Mouse (Mus musculus): ENCODE measurements around the gene Evx2. TPM values are rescaled to one million over a fixed set of nuclear protein-coding genes. Genes with fewer than 3 reads are reported as not detected.

Evx2 gene
- total and polyA plus RNA-seq, 3 experiments: not detected

GRCm38 (mm10) chr2:74606087-74606760, 53.1 kb downstream of the Evx2 start:
- DNase-seq (ENCODE audit: low read depth, low spot score): peak; percentile 91
- H3K4me3 ChIP-seq (ENCODE audit: control insufficient read depth in 1 of 2, insufficient read depth in 1 of 2, low read depth in 2 of 2, low read length in 2 of 2): peak overlapping the region; percentile 43 to 47

GRCm38 (mm10) chr2:74604011-74604410, 55.3 kb downstream of the Evx2 start:
- TF ChIP-seq SIN3A (IDR thresholded peaks at IDR 0.05; ENCODE audit: low read length) (no peak), ZC3H11A (IDR thresholded peaks at IDR 0.05; ENCODE audit: low read depth, low read length) (no peak), MYB (IDR thresholded peaks at IDR 0.05; ENCODE audit: low read depth, low read length) (no peak)
- Histone ChIP-seq H3K27ac (ENCODE audit: control insufficient read depth, low read depth, low read length) (no peak overlapping the region), H3K4me1 (ENCODE audit: control insufficient read depth in 1 of 2, insufficient read depth in 2 of 2, low read length in 2 of 2) (peaks cover 23 to 24% of the 10 kb centered on the region in 2 experiments), H3K9ac (ENCODE audit: control insufficient read depth, low read depth, low read length, poor library complexity, severe bottlenecking) (no peak overlapping the region), H3K36me3 (ENCODE audit: control insufficient read depth in 1 of 2, insufficient read depth in 2 of 2, low read length in 2 of 2) (peaks cover 0 to 35% of the 10 kb centered on the region in 2 experiments; a peak in 2 of 4 replicates), H3K9me3 (replicated peaks; ENCODE audit: insufficient read depth, low read length) (no peaks in the 10 kb centered on the region), H3K79me2 (ENCODE audit: control insufficient read depth, insufficient read depth, low read length, poor library complexity) (no peaks in the 10 kb centered on the region), H3K27me3 (ENCODE audit: control insufficient read depth in 1 of 2, insufficient read depth in 2 of 2, low read length in 2 of 2) (no peaks in the 10 kb centered on the region), H3K4me3 (ENCODE audit: control insufficient read depth in 1 of 2, insufficient read depth in 1 of 2, low read depth in 2 of 2, low read length in 2 of 2) (no peak overlapping the region)
- no peak for DNase-seq (ENCODE audit: low read depth, low spot score)

More at GRCm38 (mm10) chr2:74606087-74606760, 53.1 kb downstream of the Evx2 start:
- H3K9ac ChIP-seq (ENCODE audit: control insufficient read depth, low read depth, low read length, poor library complexity, severe bottlenecking): peak overlapping the region; percentile 49
- peaks cover 0 to 37% of the 10 kb centered on the region in 2 experiments; a peak in 2 of 4 replicates for H3K36me3 ChIP-seq (ENCODE audit: control insufficient read depth in 1 of 2, insufficient read depth in 2 of 2, low read length in 2 of 2)
- H3K9me3 ChIP-seq (replicated peaks; ENCODE audit: insufficient read depth, low read length): no peaks in the 10 kb centered on the region
- peak overlapping the region; percentile 75 for H3K27ac ChIP-seq (ENCODE audit: control insufficient read depth, low read depth, low read length)
- TF ChIP-seq SMC3 (IDR thresholded peaks at IDR 0.05; ENCODE audit: low read depth, low read length) (no peak), SIN3A (IDR thresholded peaks at IDR 0.05; ENCODE audit: low read length) (peak; percentile 84), TBP (IDR thresholded peaks at IDR 0.05; ENCODE audit: low read depth, low read length) (peak; percentile 96), BHLHE40 (IDR thresholded peaks at IDR 0.05; ENCODE audit: borderline replicate concordance, low read depth, low read length) (no peak), ZC3H11A (IDR thresholded peaks at IDR 0.05; ENCODE audit: low read depth, low read length) (no peak), ELF1 (IDR thresholded peaks at IDR 0.05; ENCODE audit: low read depth, low read length) (peak; percentile 43), EP300 (IDR thresholded peaks at IDR 0.05; ENCODE audit: low read depth in 1 of 2, low read length in 2 of 2) (peak in 1 of 2 experiments; percentile 85; a peak in 3 of 4 replicates), RCOR1 (IDR thresholded peaks at IDR 0.05; ENCODE audit: low read depth, low read length) (peak; percentile 87), ETS1 (IDR thresholded peaks at IDR 0.05; ENCODE audit: low read depth, low read length) (peak; percentile 69), MAX (IDR thresholded peaks at IDR 0.05; ENCODE audit: low read length) (0 out of 2 replicates have a peak, but pooled peaks have one; percentile 3), TCF12 (IDR thresholded peaks at IDR 0.05; ENCODE audit: low read depth, low read length) (peak; percentile 44; the same call in 1 of the 2 replicates), E2F4 (IDR thresholded peaks at IDR 0.05; ENCODE audit: borderline replicate concordance, low read depth, low read length) (no peak), ZKSCAN1 (IDR thresholded peaks at IDR 0.05; ENCODE audit: low read depth, low read length) (no peak), MXI1 (IDR thresholded peaks at IDR 0.05; ENCODE audit: low read depth, low read length) (peak; percentile 34; the same call in 1 of the 2 replicates), TAL1 (IDR thresholded peaks at IDR 0.05; ENCODE audit: low read length) (0 out of 2 replicates have a peak, but pooled peaks have one; percentile 11), KAT2A (conservative IDR thresholded peaks at IDR 0.05; ENCODE audit: low read depth, low read length) (no peak), POLR2A (IDR thresholded peaks at IDR 0.05; ENCODE audit: control insufficient read depth in 1 of 2, insufficient read depth in 1 of 2, low read depth in 1 of 2, low read length in 2 of 2, poor library complexity in 1 of 2) (peak in 1 of 2 experiments; percentile 24; a peak in 1 of 4 replicates), POLR2AphosphoS2 (IDR thresholded peaks at IDR 0.05; ENCODE audit: low read length) (no peak)
- no peaks in the 10 kb centered on the region for H3K27me3 ChIP-seq (ENCODE audit: control insufficient read depth in 1 of 2, insufficient read depth in 2 of 2, low read length in 2 of 2)
- no peaks in the 10 kb centered on the region for H3K79me2 ChIP-seq (ENCODE audit: control insufficient read depth, insufficient read depth, low read length, poor library complexity)
- peaks cover 26 to 33% of the 10 kb centered on the region in 2 experiments for H3K4me1 ChIP-seq (ENCODE audit: control insufficient read depth in 1 of 2, insufficient read depth in 2 of 2, low read length in 2 of 2)

Other genes with a start within 250 kb of the Evx2 start
- 35.5 and 36.1 TPM in 2 replicates for gene Lnpk, start 80.1 kb downstream of the Evx2 start, total RNA-seq (2012; rRNA removed)
- 10 to 100 TPM in 1 of 2 experiments, not detected in 1; 35.5 TPM for gene Lnpk, start 80.1 kb downstream of the Evx2 start, polyA plus RNA-seq (2012; ENCODE audit: insufficient read depth in 1 of 2, insufficient read length in 2 of 2, low read depth in 1 of 2, low replicate concordance in 2 of 2, missing spikeins in 1 of 2)
- not detected in 2 replicates for gene Hoxd13, start 8.8 kb upstream of the Evx2 start, total RNA-seq (2012; rRNA removed)
- gene Hoxd13, start 8.8 kb upstream of the Evx2 start, polyA plus RNA-seq (2012; ENCODE audit: insufficient read depth in 1 of 2, insufficient read length in 2 of 2, low read depth in 1 of 2, low replicate concordance in 2 of 2, missing spikeins in 1 of 2): not detected
- gene Hoxd12, start 15.5 kb upstream of the Evx2 start, total RNA-seq (2012; rRNA removed): not detected in 2 replicates
- not detected for gene Hoxd12, start 15.5 kb upstream of the Evx2 start, polyA plus RNA-seq (2012; ENCODE audit: insufficient read depth in 1 of 2, insufficient read length in 2 of 2, low read depth in 1 of 2, low replicate concordance in 2 of 2, missing spikeins in 1 of 2)
- gene Hoxd11, start 20.0 kb upstream of the Evx2 start, total RNA-seq (2012; rRNA removed): not detected in 2 replicates
- not detected for gene Hoxd11, start 20.0 kb upstream of the Evx2 start, polyA plus RNA-seq (2012; ENCODE audit: insufficient read depth in 1 of 2, insufficient read length in 2 of 2, low read depth in 1 of 2, low replicate concordance in 2 of 2, missing spikeins in 1 of 2)
- not detected in 2 replicates for gene Hoxd10, start 32.4 kb upstream of the Evx2 start, total RNA-seq (2012; rRNA removed)
- gene Hoxd10, start 32.4 kb upstream of the Evx2 start, polyA plus RNA-seq (2012; ENCODE audit: insufficient read depth in 1 of 2, insufficient read length in 2 of 2, low read depth in 1 of 2, low replicate concordance in 2 of 2, missing spikeins in 1 of 2): not detected
- gene Hoxd9, start 38.2 kb upstream of the Evx2 start, total RNA-seq (2012; rRNA removed): not detected in 2 replicates
- not detected for gene Hoxd9, start 38.2 kb upstream of the Evx2 start, polyA plus RNA-seq (2012; ENCODE audit: insufficient read depth in 1 of 2, insufficient read length in 2 of 2, low read depth in 1 of 2, low replicate concordance in 2 of 2, missing spikeins in 1 of 2)
- gene Hoxd8, start 45.1 kb upstream of the Evx2 start, total RNA-seq (2012; rRNA removed): 4.7 and 5.4 TPM in 2 replicates
- gene Hoxd8, start 45.1 kb upstream of the Evx2 start, polyA plus RNA-seq (2012; ENCODE audit: insufficient read depth in 1 of 2, insufficient read length in 2 of 2, low read depth in 1 of 2, low replicate concordance in 2 of 2, missing spikeins in 1 of 2): 1 to 10 TPM in 1 of 2 experiments, not detected in 1; 7.4 TPM
- gene Hoxd3, start 52.4 kb upstream of the Evx2 start, total RNA-seq (2012; rRNA removed): not detected in 2 replicates
- gene Hoxd3, start 52.4 kb upstream of the Evx2 start, polyA plus RNA-seq (2012; ENCODE audit: insufficient read depth in 1 of 2, insufficient read length in 2 of 2, low read depth in 1 of 2, low replicate concordance in 2 of 2, missing spikeins in 1 of 2): not detected
- not detected in 2 replicates for gene Hoxd4, start 52.4 kb upstream of the Evx2 start, total RNA-seq (2012; rRNA removed)
- gene Hoxd4, start 52.4 kb upstream of the Evx2 start, polyA plus RNA-seq (2012; ENCODE audit: insufficient read depth in 1 of 2, insufficient read length in 2 of 2, low read depth in 1 of 2, low replicate concordance in 2 of 2, missing spikeins in 1 of 2): not detected
- gene Gm28230, start 67.2 kb upstream of the Evx2 start, total RNA-seq (2012; rRNA removed): not detected in 2 replicates
- not detected for gene Gm28230, start 67.2 kb upstream of the Evx2 start, polyA plus RNA-seq (2012; ENCODE audit: insufficient read depth in 1 of 2, insufficient read length in 2 of 2, low read depth in 1 of 2, low replicate concordance in 2 of 2, missing spikeins in 1 of 2)
- not detected in 2 replicates for gene Hoxd1, start 103.4 kb upstream of the Evx2 start, total RNA-seq (2012; rRNA removed)
- not detected for gene Hoxd1, start 103.4 kb upstream of the Evx2 start, polyA plus RNA-seq (2012; ENCODE audit: insufficient read depth in 1 of 2, insufficient read length in 2 of 2, low read depth in 1 of 2, low replicate concordance in 2 of 2, missing spikeins in 1 of 2)
- gene Mtx2, start 166.2 kb upstream of the Evx2 start, total RNA-seq (2012; rRNA removed): 81.9 and 85.0 TPM in 2 replicates
- gene Mtx2, start 166.2 kb upstream of the Evx2 start, polyA plus RNA-seq (2012; ENCODE audit: insufficient read depth in 1 of 2, insufficient read length in 2 of 2, low read depth in 1 of 2, low replicate concordance in 2 of 2, missing spikeins in 1 of 2): 1,000 to 10,000 TPM in 1 of 2 experiments, 100 to 1,000 TPM in 1; 152 to 1,244 TPM